Mouse (Mus musculus) intestine, postnatal 0 days (tissue): ENCODE measurements around the gene Rhbg. TPM values are rescaled to one million over a fixed set of nuclear protein-coding genes. Genes with fewer than 3 reads are reported as not detected.
A peak's percentile ranks its signal among the peaks of the same experiment; 100 is the strongest.

Experiments
- ATAC-seq: fragments of 200-750 bp; cut with Nextera tagmentation; 2 replicates; pipeline ENCODE4 v1.8.0; 2017; ENCODE audit warnings: mild to moderate bottlenecking, moderate TSS enrichment, moderate library complexity
- H3K27ac ChIP-seq: fragments of 300-500 bp; sonication (generic); 2 replicates; pipeline ENCODE4 v1.5.1; 2014; ENCODE audit warnings: mild to moderate bottlenecking, low read depth, low read length, moderate library complexity
- H3K27me3 ChIP-seq: fragments of 300-500 bp; sonication (generic); replicated peaks from 2 replicates; pipeline ENCODE4 v1.6.1; 2014; ENCODE audit warnings: low read length, mixed read lengths; ENCODE audit not compliant: control insufficient read depth, insufficient read depth
- H3K36me3 ChIP-seq: fragments of 300-500 bp; sonication (generic); 2 replicates; pipeline ENCODE4 v1.6.1; 2014; ENCODE audit warnings: mild to moderate bottlenecking, moderate library complexity; ENCODE audit not compliant: control insufficient read depth, insufficient read depth
- H3K4me1 ChIP-seq: fragments of 300-500 bp; sonication (generic); replicated peaks from 2 replicates; pipeline ENCODE4 v1.6.1; 2014; ENCODE audit warnings: antibody characterized with exemption, low read length, mixed read lengths; ENCODE audit not compliant: control insufficient read depth, insufficient read depth
- H3K4me2 ChIP-seq: fragments of 300-500 bp; sonication (generic); replicated peaks from 2 replicates; pipeline ENCODE4 v1.6.1; 2014; ENCODE audit warnings: low read depth, mild to moderate bottlenecking, moderate library complexity
- H3K4me3 ChIP-seq: fragments of 300-500 bp; sonication (generic); 2 replicates; pipeline ENCODE4 v1.5.1; 2014; ENCODE audit warnings: low read depth, low read length
- H3K9ac ChIP-seq: fragments of 300-500 bp; sonication (generic); 2 replicates; pipeline ENCODE4 v1.6.1; 2014; ENCODE audit warnings: mild to moderate bottlenecking, low read depth, low read length
- H3K9me3 ChIP-seq: fragments of 300-500 bp; sonication (generic); 2 replicates; pipeline ENCODE4 v1.6.1; 2016; ENCODE audit warnings: mixed run types; ENCODE audit not compliant: control insufficient read depth
- CTCF ChIP-seq: sonication (generic); IDR thresholded peaks from 2 replicates; pipeline ENCODE4 v1.5.1; 2016; ENCODE audit warnings: low read depth, mild to moderate bottlenecking, control low read depth, antibody characterized with exemption, moderate library complexity
- whole genome bisulfite sequencing: fragments of 180-500 bp; shearing (Covaris S2); extraction: QIAGEN DNeasy Blood & Tissue Kit; methylation state at CpG from one replicate; pipeline ENCODE4 v1.1.7; 2014; 5-methylcytosine and 5-hydroxymethylcytosine counted together
- polyA plus RNA-seq: library from polyadenylated mRNA; unstranded; fragments of >200 nt; fragmentation: Nextera tagmentation; extraction: Ambion mirVana; gene quantifications from 2 replicates; pipeline ENCODE4 v1.2.1, GENCODE M21; 2015

Rhbg gene
- polyA plus RNA-seq, 1 experiment from 2014 or later = 0.65 TPM

GRCm38 (mm10) chr3:88262346-88262745, 7.8 kb upstream of the Rhbg start:
- no peak for TF ChIP-seq CTCF
- 44% methylated on average over 3 of the region's 3 CpGs for WGBS
- H3K36me3 ChIP-seq = no peaks in the 10 kb centered on the region
- no peak overlapping the region for H3K4me3 ChIP-seq
- no peak overlapping the region for H3K4me2 ChIP-seq
- H3K4me1 ChIP-seq = no peaks in the 10 kb centered on the region
- no peak for ATAC-seq
- H3K27ac ChIP-seq = no peak overlapping the region
- H3K9me3 ChIP-seq = no peaks in the 10 kb centered on the region
- H3K9ac ChIP-seq = no peak overlapping the region
- H3K27me3 ChIP-seq = no peaks in the 10 kb centered on the region

- 51% methylated on average over 7 of the region's 7 CpGs for WGBS
- no peak overlapping the region for H3K27ac ChIP-seq
- H3K9me3 ChIP-seq = no peaks in the 10 kb centered on the region
- 0 out of 2 replicates have a peak, but pooled peaks cover 10% of the 10 kb centered on the region for H3K27me3 ChIP-seq
- no peak overlapping the region for H3K9ac ChIP-seq
- no peaks in the 10 kb centered on the region for H3K4me1 ChIP-seq
- H3K4me3 ChIP-seq = no peak overlapping the region
- H3K36me3 ChIP-seq = no peaks in the 10 kb centered on the region
- ATAC-seq = no peak
- no peak for TF ChIP-seq CTCF
- no peak overlapping the region for H3K4me2 ChIP-seq
Observed at GRCm38 (mm10) chr3:88256382-88256781, 1.9 kb upstream of the Rhbg start.

- no peaks in the 10 kb centered on the region for H3K4me1 ChIP-seq
- no peaks in the 10 kb centered on the region for H3K9me3 ChIP-seq
- H3K4me3 ChIP-seq = no peak overlapping the region
- no peak overlapping the region for H3K27ac ChIP-seq
- no peaks in the 10 kb centered on the region for H3K36me3 ChIP-seq
- H3K9ac ChIP-seq = no peak overlapping the region
- no peak overlapping the region for H3K4me2 ChIP-seq
- 68% methylated on average over 6 of the region's 6 CpGs for WGBS
- 0 out of 2 replicates have a peak, but pooled peaks cover 10% of the 10 kb centered on the region for H3K27me3 ChIP-seq
- TF ChIP-seq CTCF = no peak
- no peak for ATAC-seq
Observed at GRCm38 (mm10) chr3:88255950-88256349, 1.4 kb upstream of the Rhbg start.

- 54% methylated on average over 6 of the region's 6 CpGs for WGBS
- no peaks in the 10 kb centered on the region for H3K36me3 ChIP-seq
- no peak overlapping the region for H3K4me3 ChIP-seq
- ATAC-seq = no peak
- H3K4me1 ChIP-seq = no peaks in the 10 kb centered on the region
- no peak overlapping the region for H3K9ac ChIP-seq
- no peak for TF ChIP-seq CTCF
- H3K9me3 ChIP-seq = no peaks in the 10 kb centered on the region
- H3K27me3 ChIP-seq = 0 out of 2 replicates have a peak, but pooled peaks cover 10% of the 10 kb centered on the region
- no peak overlapping the region for H3K27ac ChIP-seq
- H3K4me2 ChIP-seq = no peak overlapping the region
Observed at GRCm38 (mm10) chr3:88252739-88253138, 1.8 kb downstream of the Rhbg start.

- ATAC-seq = no peak
- H3K4me3 ChIP-seq = no peak overlapping the region
- peaks cover 14% of the 10 kb centered on the region; the same call in 1 of the 2 replicates for H3K27me3 ChIP-seq
- no peaks in the 10 kb centered on the region for H3K9me3 ChIP-seq
- TF ChIP-seq CTCF = no peak
- no peak overlapping the region for H3K9ac ChIP-seq
- H3K27ac ChIP-seq = no peak overlapping the region
- 78% methylated on average over 11 of the region's 11 CpGs for WGBS
- no peaks in the 10 kb centered on the region for H3K4me1 ChIP-seq
- no peaks in the 10 kb centered on the region for H3K36me3 ChIP-seq
- no peak overlapping the region for H3K4me2 ChIP-seq
Observed at GRCm38 (mm10) chr3:88248406-88248805, 6.1 kb downstream of the Rhbg start.

GRCm38 (mm10) chr3:88247666-88248065, 6.8 kb downstream of the Rhbg start:
- no peak for TF ChIP-seq CTCF
- no peak for ATAC-seq
- Histone ChIP-seq H3K4me2 (no peak overlapping the region), H3K36me3 (no peaks in the 10 kb centered on the region), H3K9ac (no peak overlapping the region), H3K27me3 (peaks cover 21% of the 10 kb centered on the region), H3K4me1 (no peaks in the 10 kb centered on the region), H3K9me3 (no peaks in the 10 kb centered on the region), H3K27ac (no peak overlapping the region), H3K4me3 (no peak overlapping the region)
- 52% methylated on average over 9 of the region's 9 CpGs for WGBS

- Histone ChIP-seq H3K9me3 (no peaks in the 10 kb centered on the region), H3K4me3 (no peak overlapping the region), H3K27ac (no peak overlapping the region), H3K4me2 (no peak overlapping the region), H3K27me3 (peaks cover 40% of the 10 kb centered on the region), H3K4me1 (no peaks in the 10 kb centered on the region), H3K9ac (no peak overlapping the region), H3K36me3 (no peaks in the 10 kb centered on the region)
- peak; percentile 95 for TF ChIP-seq CTCF
- ATAC-seq = no peak; the same call in 1 of the 2 replicates
- WGBS = 25% methylated on average over 13 of the region's 13 CpGs
Observed at GRCm38 (mm10) chr3:88245811-88246210, 8.7 kb downstream of the Rhbg start.
